Mouse (Mus musculus) heart, postnatal 36 days (tissue): ENCODE results near the gene Gm826. TPM values are rescaled to one million over a fixed set of nuclear protein-coding genes. Genes with fewer than 3 reads are reported as not detected.

Experiments used
- DNase-seq, 2 experiments: peaks; one replicate each; pipeline ENCODE4 v3.0.0; 2021 to 2022
- intact Hi-C: fragments of 180-260 bp; cut with DNase I; formaldehyde crosslinking; loops from one replicate; pipeline ENCODE4 v1.15.1; 2025
- total RNA-seq, 2 experiments: library from RNA; stranded (reverse); gene quantifications; 2 replicates each; pipeline ENCODE4 v1.2.3; 2021

The Gm826 gene
- total RNA-seq, 2 experiments from 2014 or later = 7.1 to 8.8 TPM

- DNase-seq = no peak
- intact Hi-C loops = no loop called here
These were observed 23.5 kb upstream of the Gm826 start for GRCm38 (mm10) chr2:160357442-160357841.

- no peak for DNase-seq
- intact Hi-C loops = no loop called here
These were observed 22.2 kb upstream of the Gm826 start for GRCm38 (mm10) chr2:160356132-160356531.

- no peak for DNase-seq
- intact Hi-C loops = no loop called here
These were observed 20.4 kb upstream of the Gm826 start for GRCm38 (mm10) chr2:160354319-160354718.

- intact Hi-C loops = no loop called here
- no peak for DNase-seq
These were observed 19.6 kb upstream of the Gm826 start for GRCm38 (mm10) chr2:160353581-160353980.

- DNase-seq = no peak
- intact Hi-C loops = no loop called here
These were observed 17.1 kb upstream of the Gm826 start for GRCm38 (mm10) chr2:160351038-160351574.

GRCm38 (mm10) chr2:160349578-160349977, 15.6 kb upstream of the Gm826 start:
- DNase-seq = no peak
- intact Hi-C loops = no loop called here

GRCm38 (mm10) chr2:160348796-160349195, 14.8 kb upstream of the Gm826 start:
- intact Hi-C loops = no loop called here

GRCm38 (mm10) chr2:160348072-160348604, 14.2 kb upstream of the Gm826 start:
- intact Hi-C loops = no loop called here
- DNase-seq = no peak

More at GRCm38 (mm10) chr2:160348796-160349195, 14.8 kb upstream of the Gm826 start:
- no peak for DNase-seq

- intact Hi-C loops = no loop called here
- DNase-seq = no peak
These were observed 11.7 kb upstream of the Gm826 start for GRCm38 (mm10) chr2:160345644-160346043.

- intact Hi-C loops = no loop called here
These were observed 6.2 kb upstream of the Gm826 start for GRCm38 (mm10) chr2:160340121-160340520.

GRCm38 (mm10) chr2:160339595-160339994, 5.6 kb upstream of the Gm826 start:
- intact Hi-C loops = no loop called here
- DNase-seq = no peak

More at GRCm38 (mm10) chr2:160340121-160340520, 6.2 kb upstream of the Gm826 start:
- no peak for DNase-seq

GRCm38 (mm10) chr2:160336053-160336452, 2.1 kb upstream of the Gm826 start:
- no peak for DNase-seq
- intact Hi-C loops = no loop called here

- intact Hi-C loops = no loop called here
- no peak for DNase-seq
These were observed 1.1 kb upstream of the Gm826 start for GRCm38 (mm10) chr2:160335043-160335442.

GRCm38 (mm10) chr2:160332516-160333325, 1.2 kb downstream of the Gm826 start:
- no peak for DNase-seq
- intact Hi-C loops = no loop called here

GRCm38 (mm10) chr2:160328886-160329285, 5.1 kb downstream of the Gm826 start:
- intact Hi-C loops = no loop called here
- no peak for DNase-seq

- intact Hi-C loops = no loop called here
- DNase-seq = no peak
These were observed 6.2 kb downstream of the Gm826 start for GRCm38 (mm10) chr2:160327716-160328115.

- DNase-seq = peak; percentile 46 to 56
- intact Hi-C loops = no loop called here
These were observed 6.8 kb downstream of the Gm826 start for GRCm38 (mm10) chr2:160327167-160327566.

- DNase-seq = no peak
- intact Hi-C loops = no loop called here
These were observed 8.8 kb downstream of the Gm826 start for GRCm38 (mm10) chr2:160325105-160325644.

GRCm38 (mm10) chr2:160321829-160322228, 12.1 kb downstream of the Gm826 start:
- no peak for DNase-seq
- intact Hi-C loops = no loop called here

GRCm38 (mm10) chr2:160318255-160318654, 15.7 kb downstream of the Gm826 start:
- DNase-seq = no peak
- intact Hi-C loops = no loop called here

- intact Hi-C loops = no loop called here
These were observed 20.4 kb downstream of the Gm826 start for GRCm38 (mm10) chr2:160313595-160314007.

GRCm38 (mm10) chr2:160305070-160305469, 28.9 kb downstream of the Gm826 start:
- intact Hi-C loops = no loop called here
- no peak for DNase-seq

More at GRCm38 (mm10) chr2:160313595-160314007, 20.4 kb downstream of the Gm826 start:
- no peak for DNase-seq
